Mouse (Mus musculus) spleen, adult 2 months (tissue): ENCODE measurements at regions not wholly inside any gene's neighbourhood (a gene's known extent, or its start where the extent isn't known, plus 50 kb on each side); places are given as distances from the start of the nearest gene placed in this dataset.

Experiments
- CTCF ChIP-seq: fragments of 200-500 bp; IDR thresholded peaks from 2 replicates; pipeline ENCODE4 v1.5.1; 2011; ENCODE audit warnings: mild to moderate bottlenecking, inconsistent platforms; ENCODE audit not compliant: insufficient read depth, insufficient read length, insufficient replicate concordance; ENCODE audit errors: extremely low read depth
- POLR2A ChIP-seq: fragments of 200-500 bp; IDR thresholded peaks from 2 replicates; pipeline ENCODE4 v1.6.1; 2011; ENCODE audit warnings: low read depth, low read length, inconsistent platforms

GRCm38 (mm10) chr10:60933891-60934290 is 102.5 kb upstream of the Unc5b start:
- TF ChIP-seq POLR2A (no peak), CTCF (no peak)
